Mouse (Mus musculus) cerebellum, adult 2 months (tissue): ENCODE results near the gene Arrdc2.

Source experiments
- CTCF ChIP-seq: fragments of 200-500 bp; IDR thresholded peaks from 2 replicates; pipeline ENCODE4 v1.5.1; 2011; ENCODE audit warnings: low read depth, mild to moderate bottlenecking, control low read depth, low read length, moderate library complexity, borderline replicate concordance; ENCODE audit not compliant: insufficient read depth
- POLR2A ChIP-seq: fragments of 200-500 bp; IDR thresholded peaks from 2 replicates; pipeline ENCODE4 v1.6.1; 2011; ENCODE audit warnings: low read length, control low read depth, borderline replicate concordance; ENCODE audit not compliant: insufficient read depth

- TF ChIP-seq POLR2A (no peak), CTCF (no peak)
Measured at GRCm38 (mm10) chr8:70792700-70793099, 46.8 kb downstream of the Arrdc2 start.
